Comparison of ENCODE assay signal across 10 mouse cellular contexts in the genomic region with DNA sequence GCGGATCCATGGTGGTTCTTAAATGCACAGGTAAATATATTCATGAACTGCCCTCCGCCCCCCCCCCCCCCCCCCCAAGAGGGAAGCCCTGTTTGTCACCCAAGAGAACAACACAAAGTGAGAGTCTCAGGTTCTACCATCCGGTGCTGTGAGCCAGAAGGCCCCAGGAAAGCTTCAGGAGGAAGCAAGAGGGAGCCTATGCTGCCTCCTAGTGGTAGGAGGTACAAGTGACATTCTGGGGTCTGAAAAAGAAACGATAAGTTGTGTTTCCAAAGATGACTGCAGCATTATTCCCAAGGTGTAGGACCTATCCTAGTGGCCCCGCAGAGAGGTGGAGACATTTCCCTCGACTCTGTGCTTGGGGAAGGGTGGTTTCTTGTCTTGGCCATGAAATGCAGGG.
A peak's percentile ranks its signal among the peaks of the same experiment; 100 is the strongest.
DNase-seq lines count a peak whose midpoint lies in the region; ATAC-seq and TF ChIP-seq lines count a peak whose summit lies in the region.
"Had no signal": no experiment of that assay in that cellular context is flagged by ENCODE, and none has a peak within 500 bp of the region (broad histone marks: within the 10 kb centered on the region; RNA-seq: fewer than 3 reads in every experiment).

No protein-coding gene starts in this region.

- H3K9ac ChIP-seq in kidney, embryonic 15.5 days: no peak overlapping the region
- H3K9ac ChIP-seq in liver, embryonic 14.5 days (replicated peaks): no peak overlapping the region
- H3K9ac ChIP-seq: heart, embryonic 15.5 days had no signal

- no peak for ATAC-seq in kidney, embryonic 15.5 days (replicated peaks; ENCODE audit: low FRiP score)
- ATAC-seq in liver, embryonic 14.5 days (ENCODE audit: insufficient read depth): no peak

- H3K27ac ChIP-seq in kidney, embryonic 15.5 days: no peak overlapping the region
- no peak overlapping the region for H3K27ac ChIP-seq in embryonic facial prominence, embryonic 10.5 days (replicated peaks)
- H3K27ac ChIP-seq in liver, embryonic 14.5 days: no peak overlapping the region
- H3K27ac ChIP-seq: heart, embryonic 15.5 days had no signal

- 51% methylated on average over 6 of the region's 6 CpGs for WGBS in kidney, embryonic 15.5 days
- WGBS in embryonic facial prominence, embryonic 10.5 days: 44% methylated on average over 6 of the region's 6 CpGs
- WGBS in liver, embryonic 14.5 days (ENCODE audit: insufficient replicate concordance): 32% methylated on average over 6 of the region's 6 CpGs

- TF ChIP-seq EP300 in liver, embryonic 14.5 days (IDR thresholded peaks at IDR 0.05; ENCODE audit: low read depth): no peak

- peak; percentile 25 for DNase-seq in kidney, adult 11 months
- DNase-seq in ZHBTc4 (ENCODE audit: low read depth, low spot score): peak; percentile 72
- peak; percentile 38 for DNase-seq in embryonic facial prominence, embryonic 10.5 days (ENCODE audit: low spot score)
- DNase-seq in liver, embryonic 14.5 days (ENCODE audit: low read depth in 3 of 3, low spot score in 3 of 3): no peak
- peak; percentile 12 for DNase-seq in yolk sac, embryonic 10.5 days (ENCODE audit: low spot score)
- DNase-seq in layer of hippocampus, postnatal 14 days (ENCODE audit: low spot score in 2 of 2): no peak
- DNase-seq in left cerebral cortex, adult 8-10 months (ENCODE audit: low spot score in 2 of 2): no peak

- peaks cover 17% of the 10 kb centered on the region; the same call in 1 of the 2 replicates for H3K4me1 ChIP-seq in kidney, embryonic 15.5 days
- peaks cover 35% of the 10 kb centered on the region for H3K4me1 ChIP-seq in embryonic facial prominence, embryonic 10.5 days
- peaks cover 0 to 3% of the 10 kb centered on the region in 2 experiments; a peak in 2 of 4 replicates for H3K4me1 ChIP-seq in liver, embryonic 14.5 days (replicated peaks; ENCODE audit: control insufficient read depth in 2 of 2, insufficient read depth in 2 of 2, low read length in 1 of 2)
- H3K4me1 ChIP-seq: megakaryocyte, embryonic 14.5 days had no signal

- no peaks in the 10 kb centered on the region for H3K27me3 ChIP-seq in kidney, embryonic 15.5 days
- no peaks in the 10 kb centered on the region for H3K27me3 ChIP-seq in embryonic facial prominence, embryonic 10.5 days (replicated peaks; ENCODE audit: low read depth, poor library complexity, severe bottlenecking)
- no peaks in the 10 kb centered on the region for H3K27me3 ChIP-seq in liver, embryonic 14.5 days (ENCODE audit: control insufficient read depth, insufficient read depth, low read length)
- H3K27me3 ChIP-seq: heart, embryonic 15.5 days; megakaryocyte, embryonic 14.5 days had no signal

- H3K4me3 ChIP-seq in kidney, embryonic 15.5 days (replicated peaks): no peak overlapping the region
- H3K4me3 ChIP-seq in embryonic facial prominence, embryonic 10.5 days: no peak overlapping the region
- no peak overlapping the region for H3K4me3 ChIP-seq in liver, embryonic 14.5 days (ENCODE audit: insufficient read depth in 1 of 2, low read depth in 2 of 2, low read length in 2 of 2)
- H3K4me3 ChIP-seq: heart, embryonic 15.5 days; megakaryocyte, embryonic 14.5 days had no signal

- TF ChIP-seq CTCF in liver, embryonic 14.5 days (IDR thresholded peaks at IDR 0.05; ENCODE audit: low read depth): peak; percentile 69

- H3K36me3 ChIP-seq in kidney, embryonic 15.5 days: no peaks in the 10 kb centered on the region
- H3K36me3 ChIP-seq in embryonic facial prominence, embryonic 10.5 days (replicated peaks): no peaks in the 10 kb centered on the region
- H3K36me3 ChIP-seq in liver, embryonic 14.5 days (replicated peaks; ENCODE audit: control insufficient read depth, insufficient read depth, low read depth): no peaks in the 10 kb centered on the region
- H3K36me3 ChIP-seq: heart, embryonic 15.5 days had no signal

- no peaks in the 10 kb centered on the region for H3K9me3 ChIP-seq in kidney, embryonic 15.5 days (replicated peaks)
- H3K9me3 ChIP-seq in embryonic facial prominence, embryonic 10.5 days: no peaks in the 10 kb centered on the region
- H3K9me3 ChIP-seq in liver, embryonic 14.5 days (ENCODE audit: control insufficient read depth, low read length): no peaks in the 10 kb centered on the region
- H3K9me3 ChIP-seq: heart, embryonic 15.5 days; megakaryocyte, embryonic 14.5 days had no signal

- H3K4me2 ChIP-seq in kidney, embryonic 15.5 days: no peak overlapping the region
- H3K4me2 ChIP-seq in liver, embryonic 14.5 days (ENCODE audit: low read depth): no peak overlapping the region
- H3K4me2 ChIP-seq: heart, embryonic 15.5 days had no signal

Comparison
In these comparisons a context has a peak if more than half of its experiments do, and no peak if none do; other contexts are left out.
1. DNase-seq: peak in kidney, adult 11 months (single experiment), ZHBTc4 (single experiment), embryonic facial prominence, embryonic 10.5 days (single experiment) and yolk sac, embryonic 10.5 days (single experiment); none in liver, embryonic 14.5 days (0 of 3), layer of hippocampus, postnatal 14 days (0 of 2) and left cerebral cortex, adult 8-10 months (0 of 2).